Mouse (Mus musculus) CH12F3 (cell line): ENCODE measurements around the gene Thpo.

ENCODE experiments used
- in situ Hi-C: fragments of 300-500 bp; cut with MboI; formaldehyde crosslinking; loops from 2 replicates; pipeline ENCODE4 v1.14.3; 2020; ENCODE audit warnings: low sequenced_read_pairs

The Thpo gene

GRCm38 (mm10) chr16:20733731-20734730 is at the start of gene Thpo:
TSS of gene Thpo (minus strand) at chr16:20734511.
- in situ Hi-C loops: no loop called here

- in situ Hi-C loops: no loop called here
These were observed 49.6 kb upstream of the Thpo start for GRCm38 (mm10) chr16:20783891-20784290.

DNA sequence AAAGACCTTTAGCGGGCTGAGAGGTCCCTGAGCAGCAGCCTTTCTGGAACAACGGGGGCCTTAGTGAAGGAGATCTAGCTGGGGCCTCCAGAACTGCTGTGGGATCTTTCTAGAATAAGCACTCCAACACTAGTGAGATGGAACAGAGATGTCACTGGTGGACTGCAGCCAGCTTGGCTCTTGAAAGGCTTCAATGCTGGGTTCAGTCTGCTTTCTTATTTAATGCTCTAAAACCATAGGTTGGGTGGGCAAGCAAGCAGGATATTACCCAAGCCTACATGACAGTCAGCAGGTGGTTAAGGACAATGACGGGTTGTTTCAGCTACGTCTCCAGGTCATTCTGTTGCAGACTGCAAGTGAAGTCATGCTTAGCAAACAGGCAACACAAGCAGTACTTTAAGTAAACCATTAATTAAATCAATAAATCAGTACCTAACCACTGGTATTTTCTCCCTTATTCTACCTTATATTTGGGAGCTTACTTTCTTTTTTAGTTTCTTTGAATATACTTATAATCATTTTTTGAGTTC is 46.9 kb upstream of the Thpo start:
- in situ Hi-C loops: no loop called here

GRCm38 (mm10) chr16:20779846-20780245 is 45.5 kb upstream of the Thpo start:
- in situ Hi-C loops: no loop called here

GRCm38 (mm10) chr16:20775021-20775420 is 40.7 kb upstream of the Thpo start:
- in situ Hi-C loops: no loop called here

- in situ Hi-C loops: no loop called here
These were observed 30.9 kb upstream of the Thpo start for GRCm38 (mm10) chr16:20765244-20765643.

- in situ Hi-C loops: no loop called here
These were observed 27.4 kb upstream of the Thpo start for GRCm38 (mm10) chr16:20761681-20762080.

GRCm38 (mm10) chr16:20757385-20757784 is 23.1 kb upstream of the Thpo start:
- in situ Hi-C loops: no loop called here

GRCm38 (mm10) chr16:20756052-20756451 is 21.7 kb upstream of the Thpo start:
- in situ Hi-C loops: no loop called here

DNA sequence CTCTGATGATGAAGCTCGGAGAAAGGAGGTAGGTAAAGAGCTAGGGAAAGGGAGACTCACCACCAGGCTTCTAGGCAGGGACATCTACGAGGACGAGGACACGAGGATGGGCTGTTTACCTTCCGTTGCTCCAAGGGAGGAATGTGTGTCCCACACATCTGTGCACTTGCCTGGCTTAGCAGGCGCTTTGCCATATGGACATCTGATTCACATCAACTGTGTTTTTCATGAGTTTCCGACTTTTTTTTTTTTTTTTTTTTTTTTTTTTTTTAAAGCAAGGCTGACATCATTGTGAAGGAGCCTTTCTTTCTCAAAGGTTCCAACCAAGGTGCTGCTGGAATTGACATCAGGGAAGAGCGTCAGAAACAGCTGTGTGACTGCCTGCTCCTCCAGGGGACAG is 16.2 kb upstream of the Thpo start:
- in situ Hi-C loops: no loop called here

GRCm38 (mm10) chr16:20746641-20747040 is 12.3 kb upstream of the Thpo start:
- in situ Hi-C loops: no loop called here

DNA sequence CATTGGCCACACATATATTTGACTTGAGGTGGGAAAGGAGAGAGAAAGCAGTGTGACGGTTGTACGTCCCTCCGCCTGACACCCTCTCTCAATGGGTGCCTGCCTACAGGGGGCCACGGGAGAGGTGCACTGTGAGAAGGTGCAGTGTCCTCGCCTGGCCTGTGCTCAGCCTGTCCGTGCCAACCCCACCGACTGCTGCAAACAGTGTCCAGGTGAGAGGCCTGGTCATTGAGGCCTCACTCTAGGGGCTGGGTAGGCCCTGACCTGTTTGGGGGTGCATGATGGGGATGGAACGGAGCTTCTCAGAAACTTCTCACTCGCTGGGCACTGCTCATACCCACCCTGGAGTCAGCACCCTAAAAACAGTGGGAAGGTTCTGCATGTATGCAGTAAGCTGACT is 5.5 kb upstream of the Thpo start:
- in situ Hi-C loops: no loop called here

GRCm38 (mm10) chr16:20736823-20737222 is 2.5 kb upstream of the Thpo start:
- in situ Hi-C loops: no loop called here

DNA sequence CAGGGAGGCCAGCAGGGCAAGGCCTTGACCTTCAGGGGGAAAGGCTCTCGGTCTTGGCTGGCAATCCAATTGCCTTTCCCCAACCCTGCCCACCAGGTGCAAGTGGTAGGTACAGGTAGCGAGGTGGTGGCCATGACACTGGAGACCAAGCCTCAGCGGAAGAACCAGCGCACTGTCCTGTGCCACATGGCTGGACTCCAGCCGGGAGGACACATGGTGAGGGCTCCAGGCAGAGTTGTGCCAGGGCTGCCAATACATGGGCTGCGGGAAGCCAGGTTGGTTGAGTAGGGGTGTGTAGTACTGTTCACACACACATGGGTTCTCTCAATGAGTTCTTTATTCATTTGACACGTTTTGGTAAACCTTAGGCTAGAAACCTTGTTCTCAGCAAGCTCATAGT is 1.9 kb upstream of the Thpo start:
- in situ Hi-C loops: no loop called here

- in situ Hi-C loops: no loop called here
These were observed 1.3 kb upstream of the Thpo start for GRCm38 (mm10) chr16:20735651-20736050.

- in situ Hi-C loops: no loop called here
These were observed 1.2 kb downstream of the Thpo start, which contains the start of gene Chrd for GRCm38 (mm10) chr16:20732925-20733730. TSS of gene Chrd (plus strand) at chr16:20733127.

DNA sequence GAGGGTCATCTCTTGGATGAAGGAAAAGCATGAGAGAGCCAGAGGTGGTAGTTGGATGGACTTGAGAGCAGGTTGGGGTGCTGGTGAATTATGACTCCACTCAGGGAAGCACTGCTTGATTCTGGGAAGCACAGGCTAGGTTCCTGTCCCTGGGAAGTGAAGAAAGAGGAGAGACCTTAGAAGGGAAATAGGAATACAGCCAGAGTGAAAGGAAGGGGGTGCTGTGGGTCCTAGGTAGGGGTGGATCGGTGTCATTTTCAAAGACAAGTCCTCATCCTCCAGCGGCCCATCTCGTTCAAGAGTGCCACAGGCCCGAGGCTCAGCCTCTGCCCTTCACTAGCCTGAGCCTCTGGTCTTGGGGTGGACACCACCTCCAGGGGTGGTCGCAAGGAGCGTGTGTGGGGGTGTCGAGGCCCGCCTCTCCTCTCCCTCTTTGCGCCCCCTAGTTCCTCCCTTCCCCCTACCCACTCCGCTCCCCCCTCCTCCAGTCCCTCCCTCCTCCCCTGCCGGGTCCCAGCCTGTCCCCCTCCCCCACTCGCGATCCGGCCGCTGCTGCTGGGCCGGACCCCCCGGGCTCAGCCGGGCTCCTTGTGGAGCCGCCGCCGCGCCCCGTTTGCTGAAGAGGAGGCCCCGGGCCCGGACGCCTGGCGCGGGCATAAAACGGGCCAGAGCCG is 1.9 kb downstream of the Thpo start:
- in situ Hi-C loops: no loop called here

GRCm38 (mm10) chr16:20731688-20732087 is 2.6 kb downstream of the Thpo start:
- in situ Hi-C loops: no loop called here

GRCm38 (mm10) chr16:20730293-20730711 is 4.0 kb downstream of the Thpo start:
- in situ Hi-C loops: no loop called here

GRCm38 (mm10) chr16:20726384-20726783 is 7.9 kb downstream of the Thpo start:
- in situ Hi-C loops: no loop called here

DNA sequence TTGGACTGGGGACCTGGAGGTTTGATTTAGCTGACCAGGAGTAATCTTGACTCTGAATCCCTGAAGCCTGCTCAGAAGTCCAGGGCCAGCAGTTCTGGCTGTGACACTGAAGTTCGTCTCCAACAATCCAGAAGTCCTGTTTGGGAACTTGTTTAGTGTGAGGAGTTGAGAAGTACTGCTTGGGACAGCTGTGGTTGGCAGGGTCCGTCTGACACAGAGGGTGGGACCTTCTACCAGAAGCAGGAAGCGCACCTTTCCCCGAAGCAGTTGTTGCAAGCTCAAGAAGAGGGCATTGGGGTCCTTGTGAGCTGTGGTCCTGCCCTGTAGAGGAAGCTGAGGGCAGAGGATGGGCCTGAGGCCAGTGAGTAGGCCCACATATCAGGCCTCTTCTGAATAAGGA is 8.6 kb downstream of the Thpo start:
- in situ Hi-C loops: no loop called here
